Comparison of ENCODE assay signal across 9 mouse cellular contexts in genomic region chr17:25813471-25813870, GRCm38 (mm10). TPM values are rescaled to one million over a fixed set of nuclear protein-coding genes. Genes with fewer than 3 reads are reported as not detected.
DNase-seq lines count a peak whose midpoint lies in the region; ATAC-seq and TF ChIP-seq lines count a peak whose summit lies in the region.
"Had no signal": no experiment of that assay in that cellular context is flagged by ENCODE, and none has a peak within 500 bp of the region (broad histone marks: within the 10 kb centered on the region; RNA-seq: fewer than 3 reads in every experiment).

No protein-coding gene starts in this region.

- H3K4me3 ChIP-seq in cerebellum, adult 2 months (replicated peaks; ENCODE audit: insufficient read depth, low read depth, low read length), result peak overlapping the region; percentile 27
- H3K4me3 ChIP-seq in forebrain, postnatal 0 days (ENCODE audit: low read depth, low read length), result no peak overlapping the region
- H3K4me3 ChIP-seq in midbrain, embryonic 11.5 days (ENCODE audit: low read depth, low read length), result no peak overlapping the region
- no peak overlapping the region for H3K4me3 ChIP-seq in small intestine, adult 2 months (ENCODE audit: low read depth, low read length)
- H3K4me3 ChIP-seq: liver, embryonic 15.5 days had no signal

- no peaks in the 10 kb centered on the region for H3K27me3 ChIP-seq in cerebellum, adult 2 months (ENCODE audit: control insufficient read depth, insufficient read depth, low read length)
- no peaks in the 10 kb centered on the region for H3K27me3 ChIP-seq in forebrain, postnatal 0 days (ENCODE audit: insufficient read depth, low read length)
- H3K27me3 ChIP-seq in midbrain, embryonic 11.5 days (ENCODE audit: control insufficient read depth, insufficient read depth, low read length), result peaks cover 11% of the 10 kb centered on the region
- H3K27me3 ChIP-seq in small intestine, adult 2 months (ENCODE audit: control insufficient read depth, insufficient read depth, low read length), result peaks cover 15% of the 10 kb centered on the region

- no peak for TF ChIP-seq POLR2A in cerebellum, adult 2 months (IDR thresholded peaks at IDR 0.05; ENCODE audit: borderline replicate concordance, insufficient read depth, low read length)
- no peak for TF ChIP-seq POLR2A in small intestine, adult 2 months (IDR thresholded peaks at IDR 0.05; ENCODE audit: low read depth, low read length)

- 0% methylated on average over 20 of the region's 20 CpGs for WGBS in cerebellum, adult 2 months
- WGBS in forebrain, postnatal 0 days, result 3% methylated on average over 20 of the region's 20 CpGs
- WGBS in midbrain, embryonic 11.5 days, result 3% methylated on average over 20 of the region's 20 CpGs
- 2% methylated on average over 20 of the region's 20 CpGs for WGBS in small intestine, adult 2 months

- H3K4me2 ChIP-seq in forebrain, postnatal 0 days (ENCODE audit: low read depth), result peak overlapping the region; percentile 38
- no peak overlapping the region for H3K4me2 ChIP-seq in midbrain, embryonic 11.5 days
- H3K4me2 ChIP-seq: liver, embryonic 15.5 days had no signal

- peaks cover 22% of the 10 kb centered on the region for H3K36me3 ChIP-seq in forebrain, postnatal 0 days (ENCODE audit: insufficient read depth)
- no peaks in the 10 kb centered on the region for H3K36me3 ChIP-seq in midbrain, embryonic 11.5 days (ENCODE audit: control insufficient read depth, insufficient read depth, low read length)
- H3K36me3 ChIP-seq in small intestine, adult 2 months (ENCODE audit: control insufficient read depth, insufficient read depth, low read length), result no peaks in the 10 kb centered on the region
- H3K36me3 ChIP-seq: liver, embryonic 15.5 days had no signal

- DNase-seq in heart, adult 11 months, result peak; percentile 91
- DNase-seq in heart, adult 8-10 months (ENCODE audit: low spot score), result no peak
- DNase-seq in cerebellum, adult 2 months, result peak; percentile 76 to 77
- DNase-seq in forebrain, postnatal 0 days, result peak; percentile 65
- peak; percentile 86 for DNase-seq in induced T-regulatory cell, adult 2 months (ENCODE audit: low read depth)
- peak; percentile 79 to 91 for DNase-seq in left cerebral cortex, adult 9 months (ENCODE audit: low spot score in 2 of 2)
- DNase-seq in midbrain, embryonic 11.5 days (ENCODE audit: low spot score, missing footprints), result peak; percentile 98

- peaks cover 44% of the 10 kb centered on the region for H3K4me1 ChIP-seq in cerebellum, adult 2 months (ENCODE audit: control insufficient read depth, insufficient read depth, low read length)
- peaks cover 24% of the 10 kb centered on the region for H3K4me1 ChIP-seq in forebrain, postnatal 0 days (ENCODE audit: insufficient read depth)
- H3K4me1 ChIP-seq in midbrain, embryonic 11.5 days (ENCODE audit: control insufficient read depth, insufficient read depth, low read length), result peaks cover 15% of the 10 kb centered on the region
- peaks cover 3% of the 10 kb centered on the region for H3K4me1 ChIP-seq in small intestine, adult 2 months (ENCODE audit: control insufficient read depth, insufficient read depth, insufficient read length, low read length)

- ATAC-seq in forebrain, postnatal 0 days, result peak; percentile 38
- ATAC-seq in midbrain, embryonic 11.5 days (ENCODE audit: low FRiP score), result no peak

- no peaks in the 10 kb centered on the region for H3K9me3 ChIP-seq in forebrain, postnatal 0 days (ENCODE audit: low read length)
- H3K9me3 ChIP-seq in midbrain, embryonic 11.5 days (ENCODE audit: control insufficient read depth, low read length), result no peaks in the 10 kb centered on the region
- H3K9me3 ChIP-seq: liver, embryonic 15.5 days had no signal

- TF ChIP-seq CTCF in cerebellum, adult 2 months (IDR thresholded peaks at IDR 0.05; ENCODE audit: borderline replicate concordance, insufficient read depth, low read depth, low read length), result peak; percentile 52; the same call in 1 of the 2 replicates
- peak; percentile 67 for TF ChIP-seq CTCF in forebrain, postnatal 0 days (IDR thresholded peaks at IDR 0.05; ENCODE audit: low read depth)
- peak; percentile 45; the same call in 1 of the 2 replicates for TF ChIP-seq CTCF in small intestine, adult 2 months (IDR thresholded peaks at IDR 0.05; ENCODE audit: extremely low read depth, insufficient read length, insufficient replicate concordance, low read depth, low read length)

- H3K27ac ChIP-seq in cerebellum, adult 2 months (ENCODE audit: insufficient read depth, low read length), result peak overlapping the region; percentile 36
- H3K27ac ChIP-seq in forebrain, postnatal 0 days (ENCODE audit: low read depth, low read length), result peak overlapping the region; percentile 57
- no peak overlapping the region for H3K27ac ChIP-seq in midbrain, embryonic 11.5 days (ENCODE audit: low read depth, low read length)
- no peak overlapping the region for H3K27ac ChIP-seq in small intestine, adult 2 months (ENCODE audit: insufficient read depth, low read depth, low read length)
- H3K27ac ChIP-seq: liver, embryonic 15.5 days had no signal

- peak overlapping the region; percentile 41 for H3K9ac ChIP-seq in forebrain, postnatal 0 days
- H3K9ac ChIP-seq in midbrain, embryonic 11.5 days (ENCODE audit: low read length), result no peak overlapping the region
- H3K9ac ChIP-seq: liver, embryonic 15.5 days had no signal

RNA-seq across cellular contexts. Expression of gene Fbxl16, which starts 4.6 kb away (rescaled TPM):
- total RNA-seq in heart, adult 8-10 months (2022), result 1 to 10 TPM; 1.2 to 1.9 (median 1.5) TPM
- 187 and 207 TPM in 2 replicates for polyA plus RNA-seq in cerebellum, adult 2 months (2012; rRNA removed)
- 97.6 and 133 TPM in 2 replicates for total RNA-seq in forebrain, postnatal 0 days (2014; rRNA removed)
- polyA plus RNA-seq in forebrain, postnatal 0 days (2015; fragmentation: Nextera tagmentation; extraction: Ambion mirVana), result 27.1 and 58.7 TPM in 2 replicates
- 11.2 and 12.0 TPM in 2 replicates for polyA plus RNA-seq in midbrain, embryonic 11.5 days (2014; fragmentation: Nextera tagmentation; extraction: Ambion mirVana)
- polyA plus RNA-seq in small intestine, adult 2 months (2012; rRNA removed), result 3.1 and 3.7 TPM in 2 replicates

RNA-seq across cellular contexts. Expression of gene Wdr24, which starts 10.0 kb away (rescaled TPM):
- total RNA-seq in heart, adult 8-10 months (2022), result 10 to 100 TPM; 11.2 to 12.6 (median 12.1) TPM
- polyA plus RNA-seq in cerebellum, adult 2 months (2012; rRNA removed), result 32.8 and 34.2 TPM in 2 replicates
- total RNA-seq in forebrain, postnatal 0 days (2014; rRNA removed), result 36.5 and 37.5 TPM in 2 replicates
- polyA plus RNA-seq in forebrain, postnatal 0 days (2015; fragmentation: Nextera tagmentation; extraction: Ambion mirVana), result 23.2 and 24.5 TPM in 2 replicates
- polyA plus RNA-seq in midbrain, embryonic 11.5 days (2014; fragmentation: Nextera tagmentation; extraction: Ambion mirVana), result 23.7 and 27.4 TPM in 2 replicates
- polyA plus RNA-seq in small intestine, adult 2 months (2012; rRNA removed), result 18.2 and 40.0 TPM in 2 replicates

RNA-seq across cellular contexts. Expression of gene Jmjd8, which starts 15.2 kb away (rescaled TPM):
- 10 to 100 TPM; 34.2 to 39.6 (median 34.8) TPM for total RNA-seq in heart, adult 8-10 months (2022)
- polyA plus RNA-seq in cerebellum, adult 2 months (2012; rRNA removed), result 65.8 and 75.2 TPM in 2 replicates
- 44.3 and 52.2 TPM in 2 replicates for total RNA-seq in forebrain, postnatal 0 days (2014; rRNA removed)
- 46.7 and 49.5 TPM in 2 replicates for polyA plus RNA-seq in forebrain, postnatal 0 days (2015; fragmentation: Nextera tagmentation; extraction: Ambion mirVana)
- 50.3 and 54.1 TPM in 2 replicates for polyA plus RNA-seq in midbrain, embryonic 11.5 days (2014; fragmentation: Nextera tagmentation; extraction: Ambion mirVana)
- 30.2 and 47.3 TPM in 2 replicates for polyA plus RNA-seq in small intestine, adult 2 months (2012; rRNA removed)

RNA-seq across cellular contexts. Expression of gene Metrn, which starts 16.5 kb away (rescaled TPM):
- total RNA-seq in heart, adult 8-10 months (2022), result 10 to 100 TPM; 58.8 to 75.3 (median 65.7) TPM
- polyA plus RNA-seq in cerebellum, adult 2 months (2012; rRNA removed), result 534 and 542 TPM in 2 replicates
- total RNA-seq in forebrain, postnatal 0 days (2014; rRNA removed), result 136 and 148 TPM in 2 replicates
- 56.9 and 59.3 TPM in 2 replicates for polyA plus RNA-seq in forebrain, postnatal 0 days (2015; fragmentation: Nextera tagmentation; extraction: Ambion mirVana)
- polyA plus RNA-seq in midbrain, embryonic 11.5 days (2014; fragmentation: Nextera tagmentation; extraction: Ambion mirVana), result 21.3 and 32.1 TPM in 2 replicates
- polyA plus RNA-seq in small intestine, adult 2 months (2012; rRNA removed), result 28.2 and 31.9 TPM in 2 replicates

RNA-seq across cellular contexts. Expression of gene AC134908.4, which starts 18.0 kb away (rescaled TPM):
- total RNA-seq in heart, adult 8-10 months (2022), result 1 to 10 TPM in 1 of 4 experiments, under 1 TPM in 1, not detected in 2; 0.72 to 1.8 TPM
- 3.3 and 5.0 TPM in 2 replicates for polyA plus RNA-seq in cerebellum, adult 2 months (2012; rRNA removed)
- total RNA-seq in forebrain, postnatal 0 days (2014; rRNA removed), result 0.31 TPM in 1 of 2 replicates, not detected in the other
- 1.1 TPM in 1 of 2 replicates, not detected in the other for polyA plus RNA-seq in forebrain, postnatal 0 days (2015; fragmentation: Nextera tagmentation; extraction: Ambion mirVana)
- not detected in 2 replicates for polyA plus RNA-seq in midbrain, embryonic 11.5 days (2014; fragmentation: Nextera tagmentation; extraction: Ambion mirVana)
- 0.48 TPM in 1 of 2 replicates, not detected in the other for polyA plus RNA-seq in small intestine, adult 2 months (2012; rRNA removed)
- polyA plus RNA-seq: liver, embryonic 15.5 days had no signal

Comparison
In these comparisons a context has a peak if more than half of its experiments do, and no peak if none do; other contexts are left out.
1. H3K27ac ChIP-seq: peak in cerebellum, adult 2 months (single experiment) and forebrain, postnatal 0 days (single experiment); none in midbrain, embryonic 11.5 days (single experiment) and small intestine, adult 2 months (single experiment).
2. Peak in every context shown above with its lines, with median percentiles within 50 percentile points of each other: CTCF ChIP-seq.